Mouse (Mus musculus): ENCODE data around the gene Spint4. TPM values are rescaled to one million over a fixed set of nuclear protein-coding genes. Genes with fewer than 3 reads are reported as not detected.
A peak's percentile ranks its signal among the peaks of the same experiment; 100 is the strongest.

Gene Spint4
- 0.19 TPM in 1 of 2 replicates, not detected in the other for polyA plus RNA-seq (2015; fragmentation: Nextera tagmentation; extraction: Ambion mirVana)

GRCm38 (mm10) chr2:164698201-164698600 lies at the start of gene Spint4:
TSS of gene Spint4 (plus strand) at chr2:164698501.
- 67% methylated on average over 4 of the region's 4 CpGs for WGBS

GRCm38 (mm10) chr2:164655858-164656257 lies 42.4 kb upstream of the Spint4 start, which contains the start of gene Wfdc10:
TSS of gene Wfdc10 (plus strand) at chr2:164656046.
- H3K9me3 ChIP-seq (replicated peaks): no peaks in the 10 kb centered on the region
- H3K4me2 ChIP-seq: no peak within 1 kb of the TSS
- no peak within 1 kb of the TSS for H3K4me3 ChIP-seq
- H3K27ac ChIP-seq: no peak within 1 kb of the TSS
- 16% methylated on average over 11 of the region's 11 CpGs for WGBS
- H3K4me1 ChIP-seq (replicated peaks): no peaks in the 10 kb centered on the region
- H3K9ac ChIP-seq: no peak within 1 kb of the TSS
- no peaks in the 10 kb centered on the region for H3K36me3 ChIP-seq
- ATAC-seq (replicated peaks; ENCODE audit: insufficient number of reproducible peaks, insufficient read depth, low FRiP score, low read depth): no peak
- H3K27me3 ChIP-seq: 0 out of 2 replicates have a peak, but pooled peaks cover 6% of the 10 kb centered on the region

More at GRCm38 (mm10) chr2:164698201-164698600, at the start of gene Spint4:
- ATAC-seq (replicated peaks; ENCODE audit: insufficient number of reproducible peaks, insufficient read depth, low FRiP score, low read depth): no peak
- Histone ChIP-seq H3K36me3 (no peaks in the 10 kb centered on the region), H3K9ac (no peak within 1 kb of the TSS), H3K9me3 (replicated peaks) (no peaks in the 10 kb centered on the region), H3K27me3 (no peaks in the 10 kb centered on the region), H3K4me2 (no peak within 1 kb of the TSS), H3K4me3 (no peak within 1 kb of the TSS), H3K4me1 (replicated peaks) (no peaks in the 10 kb centered on the region), H3K27ac (no peak within 1 kb of the TSS)

DNA sequence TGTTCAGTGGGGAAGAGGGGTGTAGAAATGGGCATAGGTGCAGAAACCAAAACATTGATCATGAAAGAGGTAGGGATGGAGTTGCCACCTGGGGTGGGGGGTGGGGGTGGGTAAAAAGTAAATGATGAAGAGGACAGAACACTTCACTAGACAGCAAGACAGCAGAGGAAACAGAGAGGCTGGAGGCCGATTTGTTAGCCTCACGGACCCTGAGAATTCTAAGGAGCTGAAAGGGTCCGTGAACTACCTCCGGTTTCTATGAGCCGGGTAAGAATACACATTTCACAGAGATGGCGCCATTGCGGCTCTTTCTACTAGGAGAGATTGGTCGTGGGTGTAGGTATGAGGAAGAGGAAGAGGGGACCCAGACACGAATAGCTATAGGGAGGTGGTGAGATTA lies 41.8 kb upstream of the Spint4 start, which contains the start of gene Wfdc9:
TSS of gene Wfdc9 (minus strand) at position 101 of the 400 bp plus-strand sequence.
- H3K4me3 ChIP-seq: no peak within 1 kb of the TSS
- H3K27me3 ChIP-seq: 0 out of 2 replicates have a peak, but pooled peaks cover 6% of the 10 kb centered on the region
- no peaks in the 10 kb centered on the region for H3K36me3 ChIP-seq
- H3K27ac ChIP-seq: no peak within 1 kb of the TSS
- no peak within 1 kb of the TSS for H3K9ac ChIP-seq
- WGBS: 77% methylated on average over 9 of the region's 9 CpGs
- H3K9me3 ChIP-seq (replicated peaks): no peaks in the 10 kb centered on the region
- ATAC-seq (replicated peaks; ENCODE audit: insufficient number of reproducible peaks, insufficient read depth, low FRiP score, low read depth): no peak
- no peaks in the 10 kb centered on the region for H3K4me1 ChIP-seq (replicated peaks)
- no peak within 1 kb of the TSS for H3K4me2 ChIP-seq

- Histone ChIP-seq H3K4me3 (no peak overlapping the region), H3K27me3 (no peaks in the 10 kb centered on the region), H3K9ac (no peak overlapping the region), H3K4me1 (replicated peaks) (no peaks in the 10 kb centered on the region), H3K9me3 (replicated peaks) (no peaks in the 10 kb centered on the region), H3K36me3 (no peaks in the 10 kb centered on the region), H3K27ac (no peak overlapping the region), H3K4me2 (no peak overlapping the region)
- no peak for ATAC-seq (replicated peaks; ENCODE audit: insufficient number of reproducible peaks, insufficient read depth, low FRiP score, low read depth)
- 79% methylated on average over 7 of the region's 7 CpGs for WGBS
Measured at GRCm38 (mm10) chr2:164664851-164665250, 33.5 kb upstream of the Spint4 start.

GRCm38 (mm10) chr2:164670261-164670660 lies 28.0 kb upstream of the Spint4 start:
- Histone ChIP-seq H3K9me3 (replicated peaks) (no peaks in the 10 kb centered on the region), H3K27ac (no peak overlapping the region), H3K4me3 (no peak overlapping the region), H3K4me2 (no peak overlapping the region), H3K36me3 (no peaks in the 10 kb centered on the region), H3K9ac (no peak overlapping the region), H3K4me1 (replicated peaks) (no peaks in the 10 kb centered on the region), H3K27me3 (no peaks in the 10 kb centered on the region)
- WGBS: 77% methylated on average over 5 of the region's 5 CpGs
- ATAC-seq (replicated peaks; ENCODE audit: insufficient number of reproducible peaks, insufficient read depth, low FRiP score, low read depth): no peak

GRCm38 (mm10) chr2:164670938-164671337 lies 27.4 kb upstream of the Spint4 start:
- Histone ChIP-seq H3K9me3 (replicated peaks) (no peaks in the 10 kb centered on the region), H3K4me3 (no peak overlapping the region), H3K27me3 (no peaks in the 10 kb centered on the region), H3K9ac (no peak overlapping the region), H3K36me3 (no peaks in the 10 kb centered on the region), H3K4me1 (replicated peaks) (no peaks in the 10 kb centered on the region), H3K27ac (no peak overlapping the region), H3K4me2 (no peak overlapping the region)
- no peak for ATAC-seq (replicated peaks; ENCODE audit: insufficient number of reproducible peaks, insufficient read depth, low FRiP score, low read depth)
- WGBS: 26% methylated on average over 1 of the region's 1 CpGs

GRCm38 (mm10) chr2:164673987-164674386 lies 24.3 kb upstream of the Spint4 start, which contains the start of gene Wfdc11:
TSS of gene Wfdc11 (minus strand) at chr2:164674087.
- no peak for ATAC-seq (replicated peaks; ENCODE audit: insufficient number of reproducible peaks, insufficient read depth, low FRiP score, low read depth)
- peaks cover 3% of the 10 kb centered on the region; the same call in 1 of the 2 replicates for H3K4me1 ChIP-seq (replicated peaks)
- H3K27ac ChIP-seq: no peak within 1 kb of the TSS
- H3K36me3 ChIP-seq: no peaks in the 10 kb centered on the region
- 63% methylated on average over 7 of the region's 7 CpGs for WGBS
- no peaks in the 10 kb centered on the region for H3K9me3 ChIP-seq (replicated peaks)
- no peaks in the 10 kb centered on the region for H3K27me3 ChIP-seq
- no peak within 1 kb of the TSS for H3K9ac ChIP-seq
- no peak within 1 kb of the TSS for H3K4me3 ChIP-seq
- H3K4me2 ChIP-seq: no peak within 1 kb of the TSS

DNA sequence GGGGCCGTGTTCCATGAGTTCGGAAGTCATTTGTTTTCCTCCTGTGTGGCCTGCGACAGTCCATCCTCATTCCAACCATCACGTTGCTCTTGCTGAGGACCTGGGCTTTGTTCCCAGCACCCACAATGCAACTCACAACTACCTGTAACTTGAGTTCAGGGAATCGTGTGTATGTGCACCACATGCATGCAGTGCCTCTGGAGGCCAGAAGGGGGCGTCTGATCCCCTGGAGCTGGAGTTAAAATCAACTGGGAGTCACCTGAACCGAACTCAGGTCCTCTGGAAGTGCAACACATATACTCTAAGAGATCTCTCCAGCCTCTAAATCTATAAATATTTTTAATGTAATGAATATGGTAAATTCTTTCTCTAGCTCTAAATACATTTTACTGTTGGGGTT lies 22.2 kb upstream of the Spint4 start:
- no peak overlapping the region for H3K27ac ChIP-seq

GRCm38 (mm10) chr2:164676916-164677685 lies 21.2 kb upstream of the Spint4 start:
- ATAC-seq (replicated peaks; ENCODE audit: insufficient number of reproducible peaks, insufficient read depth, low FRiP score, low read depth): no peak
- WGBS: 72% methylated on average over 16 of the region's 16 CpGs
- Histone ChIP-seq H3K9ac (no peak overlapping the region), H3K9me3 (replicated peaks) (no peaks in the 10 kb centered on the region), H3K4me3 (no peak overlapping the region), H3K4me1 (replicated peaks) (peaks cover 5% of the 10 kb centered on the region; the same call in 1 of the 2 replicates), H3K27me3 (no peaks in the 10 kb centered on the region), H3K27ac (no peak overlapping the region), H3K36me3 (no peaks in the 10 kb centered on the region), H3K4me2 (no peak overlapping the region)

More for the DNA sequence above, 22.2 kb upstream of the Spint4 start:
- peaks cover 5% of the 10 kb centered on the region; the same call in 1 of the 2 replicates for H3K4me1 ChIP-seq (replicated peaks)
- WGBS: 79% methylated on average over 7 of the region's 7 CpGs
- H3K36me3 ChIP-seq: no peaks in the 10 kb centered on the region
- H3K27me3 ChIP-seq: no peaks in the 10 kb centered on the region
- no peak overlapping the region for H3K4me3 ChIP-seq
- no peak for ATAC-seq (replicated peaks; ENCODE audit: insufficient number of reproducible peaks, insufficient read depth, low FRiP score, low read depth)
- no peaks in the 10 kb centered on the region for H3K9me3 ChIP-seq (replicated peaks)
- no peak overlapping the region for H3K4me2 ChIP-seq
- no peak overlapping the region for H3K9ac ChIP-seq

DNA sequence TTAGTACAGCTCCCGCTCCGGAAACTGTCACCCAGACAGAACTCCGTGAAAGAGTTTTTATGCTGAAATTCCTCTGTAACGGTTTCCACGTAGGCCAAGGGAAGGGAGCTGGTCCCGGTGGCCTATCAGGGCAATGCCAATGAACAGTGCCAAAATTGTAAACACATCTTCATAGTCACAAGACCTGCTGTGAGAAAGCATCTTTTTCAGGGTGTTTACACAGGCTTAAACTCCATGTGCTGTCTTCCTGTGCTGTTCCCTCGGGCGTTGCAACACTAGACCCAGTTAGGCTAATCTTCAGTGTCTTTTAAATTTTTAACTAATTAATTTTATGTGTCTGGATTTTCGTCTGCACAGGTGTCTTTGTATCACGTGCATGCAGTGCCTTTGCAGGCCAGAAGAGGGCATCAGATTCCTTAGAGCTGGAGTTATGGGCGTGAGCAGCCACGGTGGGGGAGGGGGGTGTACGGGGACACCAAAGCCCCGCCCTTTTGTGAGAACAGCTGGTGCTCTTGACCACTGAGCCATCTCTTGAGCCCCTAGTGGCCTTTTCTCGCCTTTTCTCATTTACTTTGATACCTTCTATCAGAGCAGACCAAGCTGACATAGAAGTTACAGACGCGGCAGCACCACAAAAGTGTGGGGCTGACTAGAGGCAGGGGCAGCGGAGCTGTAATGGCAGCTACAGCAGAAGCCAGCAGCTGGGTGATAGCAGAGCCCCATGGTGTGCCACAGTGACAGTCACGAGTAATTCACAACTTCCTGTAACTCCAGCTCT lies 19.3 kb upstream of the Spint4 start:
- H3K4me2 ChIP-seq: peak overlapping the region; percentile 60
- H3K9me3 ChIP-seq (replicated peaks): no peaks in the 10 kb centered on the region
- WGBS: 15% methylated on average over 19 of the region's 19 CpGs
- ATAC-seq (replicated peaks; ENCODE audit: insufficient number of reproducible peaks, insufficient read depth, low FRiP score, low read depth): peak; percentile 60; the same call in 1 of the 2 replicates
- no peak overlapping the region for H3K27ac ChIP-seq
- no peaks in the 10 kb centered on the region for H3K36me3 ChIP-seq
- peak overlapping the region; percentile 35 for H3K4me3 ChIP-seq
- H3K4me1 ChIP-seq (replicated peaks): peaks cover 5% of the 10 kb centered on the region; the same call in 1 of the 2 replicates
- no peaks in the 10 kb centered on the region for H3K27me3 ChIP-seq
- no peak overlapping the region for H3K9ac ChIP-seq

DNA sequence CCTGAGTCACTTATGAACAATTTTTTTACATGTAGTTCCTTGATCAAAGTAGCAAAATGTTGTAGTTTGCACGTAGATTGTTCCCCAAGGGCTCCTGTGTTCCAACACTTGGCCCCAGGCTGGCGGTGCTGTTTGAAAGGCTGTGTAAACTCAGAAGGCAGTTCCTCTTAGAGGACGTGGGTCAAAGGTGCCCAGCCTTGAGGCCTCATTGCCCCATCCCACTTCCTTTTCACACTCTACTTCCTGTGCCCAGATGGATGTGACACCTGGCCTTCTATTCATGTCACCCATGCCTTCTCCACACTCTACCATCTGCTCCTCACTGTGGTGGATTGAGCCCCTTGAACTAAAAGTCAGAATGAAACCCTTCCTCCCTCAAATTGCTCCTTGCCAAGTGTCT lies 18.4 kb upstream of the Spint4 start:
- H3K27me3 ChIP-seq: no peaks in the 10 kb centered on the region
- WGBS: 58% methylated on average over 3 of the region's 3 CpGs
- H3K9ac ChIP-seq: no peak overlapping the region
- no peak overlapping the region for H3K27ac ChIP-seq
- H3K4me2 ChIP-seq: no peak overlapping the region
- no peak overlapping the region for H3K4me3 ChIP-seq
- no peaks in the 10 kb centered on the region for H3K36me3 ChIP-seq
- H3K4me1 ChIP-seq (replicated peaks): peaks cover 5% of the 10 kb centered on the region; the same call in 1 of the 2 replicates
- no peaks in the 10 kb centered on the region for H3K9me3 ChIP-seq (replicated peaks)
- ATAC-seq (replicated peaks; ENCODE audit: insufficient number of reproducible peaks, insufficient read depth, low FRiP score, low read depth): no peak
